Mouse (Mus musculus) heart, postnatal 0 days (tissue): ENCODE measurements around the gene Tbc1d1. TPM values are rescaled to one million over a fixed set of nuclear protein-coding genes. Genes with fewer than 3 reads are reported as not detected.

ENCODE experiments used
- ATAC-seq: fragments of 200-750 bp; cut with Nextera tagmentation; 2 replicates; pipeline ENCODE4 v1.8.0; 2017; ENCODE audit warnings: low read depth, moderate number of reproducible peaks, moderate library complexity; ENCODE audit not compliant: insufficient read depth
- DNase-seq: peaks from one replicate; pipeline ENCODE4 v3.0.0-alpha.2; 2016; ENCODE audit warnings: low spot score
- H3K27ac ChIP-seq: fragments of 300-500 bp; sonication (generic); 2 replicates; pipeline ENCODE4 v1.5.1; 2014; ENCODE audit warnings: low read depth, mild to moderate bottlenecking
- H3K27me3 ChIP-seq: fragments of 300-500 bp; sonication (generic); 2 replicates; pipeline ENCODE4 v1.6.1; 2014; ENCODE audit warnings: low read length, mixed read lengths; ENCODE audit not compliant: control insufficient read depth, insufficient read depth
- H3K36me3 ChIP-seq: fragments of 300-500 bp; sonication (generic); replicated peaks from 2 replicates; pipeline ENCODE4 v1.6.1; 2014; ENCODE audit warnings: low read length, mixed read lengths; ENCODE audit not compliant: control insufficient read depth, insufficient read depth
- H3K4me1 ChIP-seq: fragments of 300-500 bp; sonication (generic); 2 replicates; pipeline ENCODE4 v1.6.1; 2014; ENCODE audit warnings: antibody characterized with exemption; ENCODE audit not compliant: control insufficient read depth, insufficient read depth
- H3K4me2 ChIP-seq: fragments of 300-500 bp; sonication (generic); 2 replicates; pipeline ENCODE4 v1.6.1; 2014; ENCODE audit warnings: low read depth, mild to moderate bottlenecking, low read length, moderate library complexity
- H3K4me3 ChIP-seq: fragments of 300-500 bp; sonication (generic); 2 replicates; pipeline ENCODE4 v1.5.1; 2014; ENCODE audit warnings: low read depth, low read length
- H3K9ac ChIP-seq: fragments of 300-500 bp; sonication (generic); replicated peaks from 2 replicates; pipeline ENCODE4 v1.6.1; 2014; ENCODE audit warnings: low read depth, low read length, mixed read lengths
- H3K9me3 ChIP-seq: fragments of 300-500 bp; sonication (generic); replicated peaks from 2 replicates; pipeline ENCODE4 v1.6.1; 2016; ENCODE audit warnings: low read length; ENCODE audit not compliant: control insufficient read depth
- CTCF ChIP-seq: IDR thresholded peaks from 2 replicates; pipeline ENCODE4 v1.5.1; 2016; ENCODE audit warnings: antibody characterized with exemption, control low read depth, low read depth
- EP300 ChIP-seq: IDR thresholded peaks from 2 replicates; pipeline ENCODE4 v1.6.1; 2016; ENCODE audit warnings: antibody characterized with exemption, low read depth
- WGBS: fragments of 180-500 bp; shearing (Covaris S2); extraction: QIAGEN DNeasy Blood & Tissue Kit; methylation state at CpG from one replicate; pipeline ENCODE4 v1.1.7; 2014; 5-methylcytosine and 5-hydroxymethylcytosine counted together
- polyA plus RNA-seq: library from polyadenylated mRNA; unstranded; fragments of >200 nt; fragmentation: Nextera tagmentation; extraction: Ambion mirVana; gene quantifications from 2 replicates; pipeline ENCODE4 v1.2.1, GENCODE M21; 2015
- total RNA-seq: library from RNA; depleted of rRNA; stranded (reverse); fragments of >200 nt; gene quantifications from 2 replicates; pipeline ENCODE4 v1.2.3, GENCODE M21; 2014; ENCODE audit warnings: low replicate concordance

Tbc1d1 gene
- total and polyA plus RNA-seq, 2 experiments from 2014 or later: 22.4 to 55.4 TPM

DNA sequence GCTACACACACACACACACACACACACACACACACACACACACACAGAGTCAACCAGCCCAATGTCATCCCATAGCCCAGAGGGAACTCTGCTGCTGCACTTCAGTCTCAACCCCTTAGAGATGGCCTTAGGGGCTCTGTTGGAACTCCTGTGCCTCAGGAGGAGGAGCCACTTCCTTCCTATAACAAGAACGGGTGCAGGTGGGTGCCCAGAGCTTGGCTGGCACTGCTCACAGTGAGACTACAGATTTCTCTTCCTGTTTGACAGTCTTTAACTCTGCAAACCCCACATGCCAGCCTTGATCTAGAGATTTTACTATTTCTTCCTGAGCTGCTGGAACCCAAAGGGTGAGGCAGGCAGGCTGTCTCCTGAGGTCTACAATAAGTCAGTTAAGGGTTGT lies 1.8 kb downstream of the Tbc1d1 start:
- ATAC-seq (no peak), DNase-seq (no peak)
- Histone ChIP-seq H3K4me2 (no peak overlapping the region), H3K4me3 (no peak overlapping the region), H3K36me3 (no peaks in the 10 kb centered on the region), H3K9ac (no peak overlapping the region), H3K4me1 (peaks cover 7% of the 10 kb centered on the region), H3K27ac (no peak overlapping the region), H3K27me3 (0 out of 2 replicates have a peak, but pooled peaks cover 10% of the 10 kb centered on the region), H3K9me3 (no peaks in the 10 kb centered on the region)
- WGBS: 56% methylated on average over 1 of the region's 1 CpGs
- TF ChIP-seq EP300 (no peak), CTCF (no peak)

GRCm38 (mm10) chr5:64158501-64158900 lies 2.4 kb downstream of the Tbc1d1 start:
- Histone ChIP-seq H3K4me2 (no peak overlapping the region), H3K4me3 (no peak overlapping the region), H3K36me3 (no peaks in the 10 kb centered on the region), H3K27ac (no peak overlapping the region), H3K27me3 (0 out of 2 replicates have a peak, but pooled peaks cover 10% of the 10 kb centered on the region), H3K9ac (no peak overlapping the region), H3K9me3 (no peaks in the 10 kb centered on the region), H3K4me1 (peaks cover 7% of the 10 kb centered on the region)
- no peak for TF ChIP-seq CTCF
- no peak for TF ChIP-seq EP300
- WGBS: 63% methylated on average over 4 of the region's 4 CpGs
- no peak for ATAC-seq
- DNase-seq: no peak

- Histone ChIP-seq H3K36me3 (no peaks in the 10 kb centered on the region), H3K27me3 (0 out of 2 replicates have a peak, but pooled peaks cover 10% of the 10 kb centered on the region), H3K4me1 (peaks cover 7% of the 10 kb centered on the region), H3K9me3 (no peaks in the 10 kb centered on the region), H3K9ac (peak overlapping the region; percentile 63; the same call in 1 of the 2 replicates), H3K27ac (no peak overlapping the region), H3K4me3 (peak overlapping the region; percentile 74), H3K4me2 (peak overlapping the region; percentile 98)
- TF ChIP-seq CTCF (no peak), EP300 (no peak)
- ATAC-seq: peak; percentile 2; the same call in 1 of the 2 replicates
- no peak for DNase-seq
- under 1% methylated on average over 37 of the region's 39 CpGs for WGBS
These were observed 3.1 kb downstream of the Tbc1d1 start for GRCm38 (mm10) chr5:64159065-64159780.

DNA sequence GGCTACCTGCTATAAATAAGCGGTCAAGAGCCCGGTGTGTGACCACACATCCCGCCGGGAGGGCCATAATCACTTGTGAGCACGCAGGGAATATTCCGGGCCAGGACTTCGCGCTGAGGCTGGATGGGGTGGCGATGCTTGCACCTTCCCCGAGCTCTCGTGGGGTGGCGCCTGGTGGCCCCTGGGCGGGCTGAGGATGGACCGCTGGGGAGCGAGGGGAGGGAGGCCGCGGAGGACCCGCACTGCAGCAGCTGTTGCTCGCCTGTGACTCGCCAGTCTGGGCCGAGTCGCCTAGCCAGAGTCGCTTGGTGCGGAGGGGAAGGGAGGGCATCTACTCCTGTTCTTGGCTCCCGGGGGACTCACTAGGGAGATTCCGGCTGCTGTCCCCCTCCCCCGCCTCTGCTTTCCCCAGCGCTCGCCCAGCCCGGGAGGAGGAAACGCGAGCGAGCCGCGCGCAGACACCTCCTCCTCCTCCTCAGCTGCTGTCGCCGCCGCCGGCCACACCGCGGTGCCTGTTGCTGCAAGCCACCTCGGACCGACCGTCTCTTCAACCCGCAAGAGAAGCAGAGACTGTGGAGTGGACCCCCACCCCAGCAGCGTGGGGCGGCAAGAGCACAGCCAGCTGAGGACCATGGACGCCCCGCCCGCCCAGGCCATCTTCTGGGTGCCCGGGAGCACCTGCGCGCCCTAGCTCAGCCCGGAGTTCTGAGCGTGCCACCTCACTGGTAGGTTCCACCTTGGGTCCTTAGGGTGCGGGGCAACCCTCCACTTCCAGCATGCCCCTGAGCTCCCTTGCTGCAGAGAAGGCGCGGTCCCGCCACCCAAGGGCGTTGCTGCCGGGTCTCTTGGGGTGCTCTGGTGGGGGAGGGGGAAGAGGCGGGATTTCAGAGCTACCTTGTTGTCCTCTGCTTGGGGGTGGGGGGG lies 3.9 kb downstream of the Tbc1d1 start:
- Histone ChIP-seq H3K4me1 (peaks cover 7% of the 10 kb centered on the region), H3K4me3 (peak overlapping the region; percentile 74), H3K9ac (peak overlapping the region; percentile 63), H3K4me2 (peak overlapping the region; percentile 98), H3K9me3 (no peaks in the 10 kb centered on the region), H3K27me3 (0 out of 2 replicates have a peak, but pooled peaks cover 10% of the 10 kb centered on the region), H3K27ac (no peak overlapping the region), H3K36me3 (no peaks in the 10 kb centered on the region)
- TF ChIP-seq CTCF: peak; percentile 5; the same call in 1 of the 2 replicates
- no peak for TF ChIP-seq EP300
- WGBS: under 1% methylated on average over 40 of the region's 63 CpGs
- DNase-seq (peak; percentile 26), ATAC-seq (peak; percentile 62)

GRCm38 (mm10) chr5:64160705-64161391 lies 4.7 kb downstream of the Tbc1d1 start:
- Histone ChIP-seq H3K9ac (peak overlapping the region; percentile 63; the same call in 1 of the 2 replicates), H3K9me3 (no peaks in the 10 kb centered on the region), H3K27me3 (0 out of 2 replicates have a peak, but pooled peaks cover 10% of the 10 kb centered on the region), H3K36me3 (no peaks in the 10 kb centered on the region), H3K4me2 (peak overlapping the region; percentile 98), H3K4me3 (peak overlapping the region; percentile 74), H3K27ac (no peak overlapping the region), H3K4me1 (peaks cover 7% of the 10 kb centered on the region)
- TF ChIP-seq CTCF (no peak), EP300 (no peak)
- ATAC-seq (no peak), DNase-seq (peak; percentile 33)
- 2% methylated on average over 23 of the region's 23 CpGs for WGBS
